In the genomic region with DNA sequence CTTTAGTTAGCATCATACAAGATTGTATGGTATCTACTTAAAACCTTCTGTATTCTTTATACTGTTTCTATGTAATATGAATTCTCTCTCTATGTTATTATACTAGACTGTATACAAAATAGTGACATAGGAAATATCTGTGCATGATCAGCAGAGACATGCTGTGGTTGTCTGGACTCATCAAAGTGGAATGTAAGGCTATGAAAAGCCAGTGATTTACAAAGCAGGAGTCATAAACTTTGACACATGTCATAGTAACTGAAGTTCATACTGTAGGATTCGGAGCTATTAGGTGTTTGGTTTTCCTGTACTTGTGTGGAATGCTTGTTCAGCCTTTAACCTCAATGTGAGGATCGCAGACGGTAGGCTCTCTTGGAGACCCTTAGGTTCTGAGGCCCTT, we compare ENCODE assay signal across 18 mouse cellular contexts. TPM values are rescaled to one million over a fixed set of nuclear protein-coding genes. Genes with fewer than 3 reads are reported as not detected.
DNase-seq lines count a peak whose midpoint lies in the region; ATAC-seq lines count a peak whose summit lies in the region.
"Had no signal": no experiment of that assay in that cellular context is flagged by ENCODE, and none has a peak within 500 bp of the region (broad histone marks: within the 10 kb centered on the region; RNA-seq: fewer than 3 reads in every experiment).

No protein-coding gene starts in this region.

- WGBS in kidney, embryonic 15.5 days, result 38% methylated on average over 3 of the region's 3 CpGs
- 29% methylated on average over 3 of the region's 3 CpGs for whole genome bisulfite sequencing in lung, embryonic 16.5 days
- 57% methylated on average over 3 of the region's 3 CpGs for WGBS in stomach, embryonic 15.5 days

- peak overlapping the region; percentile 43; the same call in 1 of the 2 replicates for H3K27ac ChIP-seq in kidney, embryonic 15.5 days
- peak overlapping the region; percentile 19; the same call in 1 of the 2 replicates for H3K27ac ChIP-seq in lung, embryonic 16.5 days (ENCODE audit: low read length)
- peak overlapping the region; percentile 59; the same call in 1 of the 2 replicates for H3K27ac ChIP-seq in stomach, embryonic 15.5 days
- H3K27ac ChIP-seq: forebrain, embryonic 10.5 days; hindbrain, embryonic 12.5 days; liver, embryonic 15.5 days had no signal

- H3K4me3 ChIP-seq in kidney, embryonic 15.5 days (replicated peaks), result no peak overlapping the region
- H3K4me3 ChIP-seq in lung, embryonic 16.5 days (ENCODE audit: low read length), result no peak overlapping the region
- no peak overlapping the region for H3K4me3 ChIP-seq in stomach, embryonic 15.5 days (replicated peaks)
- H3K4me3 ChIP-seq: forebrain, embryonic 10.5 days; heart, embryonic 12.5 days; hindbrain, embryonic 12.5 days; liver, embryonic 15.5 days; megakaryocyte, embryonic 14.5 days had no signal

- H3K36me3 ChIP-seq in kidney, embryonic 15.5 days, result no peaks in the 10 kb centered on the region
- no peaks in the 10 kb centered on the region for H3K36me3 ChIP-seq in lung, embryonic 16.5 days (ENCODE audit: control insufficient read depth, insufficient read depth, low read length)
- H3K36me3 ChIP-seq in stomach, embryonic 15.5 days, result no peaks in the 10 kb centered on the region
- H3K36me3 ChIP-seq: forebrain, embryonic 10.5 days; heart, embryonic 12.5 days; hindbrain, embryonic 12.5 days; liver, embryonic 15.5 days had no signal

- no peak for DNase-seq in kidney, adult 9 months
- no peak for DNase-seq in lung, postnatal 25 days (ENCODE audit: low spot score)
- DNase-seq in forelimb bud, embryonic 11.5 days (ENCODE audit: low read depth, low spot score), result peak; percentile 17
- no peak for DNase-seq in thymus, postnatal 36 days
- DNase-seq: adrenal gland, adult 2 months; cerebellum, postnatal 10 days; gastrocnemius, postnatal 36 days; thymus, postnatal 4 days had no signal

- no peak overlapping the region for H3K9ac ChIP-seq in kidney, embryonic 15.5 days
- no peak overlapping the region for H3K9ac ChIP-seq in lung, embryonic 16.5 days (ENCODE audit: low read length)
- no peak overlapping the region for H3K9ac ChIP-seq in stomach, embryonic 15.5 days
- H3K9ac ChIP-seq: heart, embryonic 12.5 days; hindbrain, embryonic 12.5 days; liver, embryonic 15.5 days had no signal

- H3K9me3 ChIP-seq in kidney, embryonic 15.5 days (replicated peaks), result no peaks in the 10 kb centered on the region
- no peaks in the 10 kb centered on the region for H3K9me3 ChIP-seq in lung, embryonic 16.5 days (ENCODE audit: control insufficient read depth, low read length)
- no peaks in the 10 kb centered on the region for H3K9me3 ChIP-seq in stomach, embryonic 15.5 days
- H3K9me3 ChIP-seq: forebrain, embryonic 10.5 days; heart, embryonic 12.5 days; hindbrain, embryonic 12.5 days; liver, embryonic 15.5 days; megakaryocyte, embryonic 14.5 days had no signal

- H3K4me2 ChIP-seq in kidney, embryonic 15.5 days, result no peak overlapping the region
- no peak overlapping the region for H3K4me2 ChIP-seq in lung, embryonic 16.5 days (ENCODE audit: low read depth, low read length)
- no peak overlapping the region for H3K4me2 ChIP-seq in stomach, embryonic 15.5 days
- H3K4me2 ChIP-seq: heart, embryonic 12.5 days; hindbrain, embryonic 12.5 days; liver, embryonic 15.5 days had no signal

- H3K27me3 ChIP-seq in kidney, embryonic 15.5 days, result no peaks in the 10 kb centered on the region
- no peaks in the 10 kb centered on the region for H3K27me3 ChIP-seq in lung, embryonic 16.5 days (ENCODE audit: control insufficient read depth, insufficient read depth, low read depth, low read length)
- no peaks in the 10 kb centered on the region for H3K27me3 ChIP-seq in stomach, embryonic 15.5 days (replicated peaks)
- H3K27me3 ChIP-seq: heart, embryonic 12.5 days; hindbrain, embryonic 12.5 days; liver, embryonic 15.5 days; megakaryocyte, embryonic 14.5 days had no signal

- ATAC-seq in kidney, embryonic 15.5 days (replicated peaks; ENCODE audit: low FRiP score), result no peak
- no peak for ATAC-seq in lung, embryonic 16.5 days (ENCODE audit: low read depth)
- no peak for ATAC-seq in stomach, embryonic 15.5 days (ENCODE audit: insufficient read depth, low FRiP score, low read depth)
- ATAC-seq: inflammation-experienced regulatory T-cells, adult 6 months; midbrain, embryonic 16.5 days had no signal

- H3K4me1 ChIP-seq in kidney, embryonic 15.5 days, result peaks cover 42% of the 10 kb centered on the region
- H3K4me1 ChIP-seq in lung, embryonic 16.5 days (replicated peaks; ENCODE audit: control insufficient read depth, insufficient read depth, low read length), result peaks cover 34% of the 10 kb centered on the region
- peaks cover 25% of the 10 kb centered on the region; the same call in 1 of the 2 replicates for H3K4me1 ChIP-seq in stomach, embryonic 15.5 days

RNA-seq across cellular contexts. Expression of a gene that starts 8.7 kb away (rescaled TPM):
- polyA plus RNA-seq in kidney, embryonic 15.5 days (2015; fragmentation: Nextera tagmentation; extraction: Ambion mirVana), result 4.6 and 5.0 TPM in 2 replicates
- 11.2 and 11.7 TPM in 2 replicates for polyA plus RNA-seq in lung, embryonic 16.5 days (2015; fragmentation: Nextera tagmentation; extraction: Ambion mirVana)
- polyA plus RNA-seq in stomach, embryonic 15.5 days (2015; fragmentation: Nextera tagmentation; extraction: Ambion mirVana), result 9.3 TPM in 2 replicates
